Mouse (Mus musculus): Measurements from ENCODE around the gene Igfbp6.
A peak's percentile ranks its signal among the peaks of the same experiment; 100 is the strongest.
"Not testable (repeated sequence)": the region's sequence is repeated elsewhere in the genome, so short reads cannot be mapped to it uniquely, and the experiment has no call there.

Gene Igfbp6

GRCm38 (mm10) chr15:102142914-102143912, 949 bp upstream of the Igfbp6 start:
- DNase-seq: no peak

- no peak for DNase-seq
Measured at GRCm38 (mm10) chr15:102144726-102145125, 564 bp downstream of the Igfbp6 start.

GRCm38 (mm10) chr15:102145330-102145729, 1.2 kb downstream of the Igfbp6 start:
- peak; percentile 44 for DNase-seq

GRCm38 (mm10) chr15:102146089-102146488, 1.9 kb downstream of the Igfbp6 start:
- DNase-seq: no peak

GRCm38 (mm10) chr15:102146882-102147281, 2.7 kb downstream of the Igfbp6 start:
- peak; percentile 39 for DNase-seq

GRCm38 (mm10) chr15:102147674-102148402, 3.7 kb downstream of the Igfbp6 start:
- no peak for DNase-seq

GRCm38 (mm10) chr15:102149561-102149960, 5.4 kb downstream of the Igfbp6 start:
- no peak for DNase-seq

- DNase-seq: no peak
Measured at GRCm38 (mm10) chr15:102150301-102151135, 6.4 kb downstream of the Igfbp6 start, which contains the start of gene Soat2. TSS of gene Soat2 (plus strand) at chr15:102150526.

GRCm38 (mm10) chr15:102152646-102153045, 8.5 kb downstream of the Igfbp6 start:
- no peak for DNase-seq

GRCm38 (mm10) chr15:102155006-102155405, 10.8 kb downstream of the Igfbp6 start:
- DNase-seq: not testable (repeated sequence)

- DNase-seq: no peak
Measured at GRCm38 (mm10) chr15:102156836-102157235, 12.7 kb downstream of the Igfbp6 start.

GRCm38 (mm10) chr15:102160415-102161060, 16.4 kb downstream of the Igfbp6 start:
- DNase-seq: no peak

- DNase-seq: no peak
Measured at GRCm38 (mm10) chr15:102163900-102164693, 19.9 kb downstream of the Igfbp6 start.

GRCm38 (mm10) chr15:102165468-102166100, 21.4 kb downstream of the Igfbp6 start:
- DNase-seq: no peak

- DNase-seq: no peak
Measured at GRCm38 (mm10) chr15:102167620-102168021, 23.5 kb downstream of the Igfbp6 start.

- no peak for DNase-seq
Measured at GRCm38 (mm10) chr15:102169064-102169463, 24.9 kb downstream of the Igfbp6 start.

- no peak for DNase-seq
Measured at GRCm38 (mm10) chr15:102173581-102173980, 29.4 kb downstream of the Igfbp6 start.

- DNase-seq: no peak
Measured at GRCm38 (mm10) chr15:102175736-102176319, 31.7 kb downstream of the Igfbp6 start.

- no peak for DNase-seq
Measured at GRCm38 (mm10) chr15:102176571-102177316, 32.6 kb downstream of the Igfbp6 start.

GRCm38 (mm10) chr15:102177417-102177816, 33.3 kb downstream of the Igfbp6 start:
- DNase-seq: no peak

Measured in right cerebral cortex, postnatal 14 days (tissue).